12 mouse cellular contexts compared by ENCODE assay signal in the genomic region with DNA sequence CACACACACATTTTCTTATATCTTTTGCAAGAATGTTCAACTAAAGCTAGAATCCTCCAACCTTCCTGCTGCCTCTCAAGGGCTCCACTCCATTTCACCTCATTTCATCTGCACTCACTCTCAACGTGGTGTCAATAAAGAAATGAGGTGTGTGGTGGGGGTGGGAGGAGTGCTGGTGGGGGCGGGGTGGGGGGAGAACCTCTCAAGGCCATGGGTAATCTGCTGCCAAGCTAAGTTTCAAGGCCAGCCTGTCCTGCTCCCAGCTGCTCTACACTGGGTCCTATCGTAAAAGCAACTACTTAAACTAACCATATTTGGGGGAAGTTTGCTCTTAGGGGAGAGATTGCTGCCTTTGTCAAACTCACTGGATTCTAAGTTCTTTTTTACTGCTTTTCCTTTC. TPM values are rescaled to one million over a fixed set of nuclear protein-coding genes. Genes with fewer than 3 reads are reported as not detected.
A peak's percentile ranks its signal among the peaks of the same experiment; 100 is the strongest.
DNase-seq lines count a peak whose midpoint lies in the region; ATAC-seq and TF ChIP-seq lines count a peak whose summit lies in the region.
"Had no signal": no experiment of that assay in that cellular context is flagged by ENCODE, and none has a peak within 500 bp of the region (broad histone marks: within the 10 kb centered on the region; RNA-seq: fewer than 3 reads in every experiment).

No protein-coding gene starts in this region.

- no peak overlapping the region for H3K9ac ChIP-seq in heart, adult 2 months (ENCODE audit: low read depth, low read length)
- H3K9ac ChIP-seq in lung, postnatal 0 days (replicated peaks; ENCODE audit: low read depth), result no peak overlapping the region
- no peak overlapping the region for H3K9ac ChIP-seq in intestine, embryonic 14.5 days (ENCODE audit: low read length)
- no peak overlapping the region for H3K9ac ChIP-seq in neural tube, embryonic 13.5 days
- H3K9ac ChIP-seq: midbrain, embryonic 15.5 days had no signal

- H3K36me3 ChIP-seq in heart, adult 2 months (ENCODE audit: control insufficient read depth, insufficient read depth, low read length), result no peaks in the 10 kb centered on the region; the same call in 1 of the 2 replicates
- no peaks in the 10 kb centered on the region for H3K36me3 ChIP-seq in lung, postnatal 0 days (ENCODE audit: insufficient read depth, low read length)
- no peaks in the 10 kb centered on the region for H3K36me3 ChIP-seq in intestine, embryonic 14.5 days (ENCODE audit: control insufficient read depth, insufficient read depth, low read length)
- no peaks in the 10 kb centered on the region for H3K36me3 ChIP-seq in neural tube, embryonic 13.5 days
- H3K36me3 ChIP-seq: midbrain, embryonic 15.5 days had no signal

- WGBS in heart, adult 2 months, result 19% methylated on average over 3 of the region's 3 CpGs
- 0% methylated on average over 3 of the region's 3 CpGs for WGBS in lung, postnatal 0 days
- 14% methylated on average over 3 of the region's 3 CpGs for WGBS in intestine, embryonic 14.5 days
- WGBS in neural tube, embryonic 13.5 days, result 20% methylated on average over 3 of the region's 3 CpGs

- no peaks in the 10 kb centered on the region for H3K79me2 ChIP-seq in heart, adult 2 months (replicated peaks; ENCODE audit: control insufficient read depth, insufficient read depth, low read length)

- peaks cover 19% of the 10 kb centered on the region for H3K4me1 ChIP-seq in heart, adult 2 months (ENCODE audit: control insufficient read depth, insufficient read depth, low read length)
- H3K4me1 ChIP-seq in lung, postnatal 0 days (ENCODE audit: insufficient read depth, low read depth, low read length), result peaks cover 13% of the 10 kb centered on the region
- H3K4me1 ChIP-seq in intestine, embryonic 14.5 days (replicated peaks; ENCODE audit: control insufficient read depth, insufficient read depth, low read length), result peaks cover 26% of the 10 kb centered on the region
- H3K4me1 ChIP-seq in neural tube, embryonic 13.5 days (replicated peaks), result peaks cover 26% of the 10 kb centered on the region

- no peaks in the 10 kb centered on the region for H3K9me3 ChIP-seq in lung, postnatal 0 days (ENCODE audit: low read length)
- H3K9me3 ChIP-seq in intestine, embryonic 14.5 days (ENCODE audit: control insufficient read depth, low read length), result no peaks in the 10 kb centered on the region
- H3K9me3 ChIP-seq in neural tube, embryonic 13.5 days, result no peaks in the 10 kb centered on the region
- H3K9me3 ChIP-seq: midbrain, embryonic 15.5 days had no signal

- peak overlapping the region; percentile 81; the same call in 1 of the 2 replicates for H3K27ac ChIP-seq in heart, adult 2 months
- H3K27ac ChIP-seq in lung, postnatal 0 days (ENCODE audit: low read length), result peak overlapping the region; percentile 86
- H3K27ac ChIP-seq in intestine, embryonic 14.5 days (ENCODE audit: low read depth), result peak overlapping the region; percentile 80
- H3K27ac ChIP-seq in neural tube, embryonic 13.5 days (replicated peaks), result peak overlapping the region; percentile 65
- H3K27ac ChIP-seq: midbrain, embryonic 15.5 days had no signal

- peak; percentile 44 for ATAC-seq in lung, postnatal 0 days
- ATAC-seq in intestine, embryonic 14.5 days (replicated peaks; ENCODE audit: low FRiP score, low TSS enrichment, low read depth), result 0 out of 2 replicates have a peak, but pooled peaks have one; percentile 22
- ATAC-seq in neural tube, embryonic 13.5 days (ENCODE audit: low read depth), result no peak
- ATAC-seq: midbrain, embryonic 15.5 days had no signal

- no peak for DNase-seq in heart, adult 2 months
- no peak for DNase-seq in heart, postnatal 10 days
- DNase-seq in lung, postnatal 0 days (ENCODE audit: low spot score), result peak; percentile 65
- DNase-seq in lung, adult 18-20 months, result no peak
- DNase-seq in intestine, embryonic 14.5 days (ENCODE audit: low spot score), result no peak
- DNase-seq in thymus, postnatal 0 days (ENCODE audit: low spot score), result no peak
- DNase-seq in cerebellum, adult 11-12 months, result no peak
- DNase-seq: thymus, postnatal 14 days had no signal

- no peaks in the 10 kb centered on the region for H3K27me3 ChIP-seq in heart, adult 2 months (ENCODE audit: control insufficient read depth, insufficient read depth, low read length)
- no peaks in the 10 kb centered on the region for H3K27me3 ChIP-seq in lung, postnatal 0 days (replicated peaks; ENCODE audit: insufficient read depth, low read length)
- no peaks in the 10 kb centered on the region for H3K27me3 ChIP-seq in intestine, embryonic 14.5 days (replicated peaks; ENCODE audit: control insufficient read depth, insufficient read depth, low read length)
- no peaks in the 10 kb centered on the region for H3K27me3 ChIP-seq in neural tube, embryonic 13.5 days
- H3K27me3 ChIP-seq: midbrain, embryonic 15.5 days had no signal

- TF ChIP-seq POLR2A in heart, adult 2 months (IDR thresholded peaks at IDR 0.05; ENCODE audit: insufficient read depth, low read depth, low read length), result no peak

- H3K4me3 ChIP-seq in heart, adult 2 months, result no peak overlapping the region
- no peak overlapping the region for H3K4me3 ChIP-seq in lung, postnatal 0 days (ENCODE audit: low read depth, low read length)
- no peak overlapping the region for H3K4me3 ChIP-seq in intestine, embryonic 14.5 days (ENCODE audit: low read depth, low read length)
- H3K4me3 ChIP-seq in neural tube, embryonic 13.5 days, result no peak overlapping the region
- H3K4me3 ChIP-seq: layer of hippocampus, adult 2 months; midbrain, embryonic 15.5 days had no signal

- no peak for TF ChIP-seq EP300 in heart, adult 2 months (IDR thresholded peaks at IDR 0.05; ENCODE audit: insufficient read depth, low read depth, low read length)
- no peak for TF ChIP-seq EP300 in lung, postnatal 0 days (IDR thresholded peaks at IDR 0.05)

- intact Hi-C loops in heart, adult 2 months (cut with DNase I), result loop anchor here (5.0 kb wide), 1 partner anchor 946 kb away; a partner anchor contains a TSS
- intact Hi-C loops in heart, postnatal 10 days (cut with DNase I), result no loop called here

- 0 out of 2 replicates have a peak overlapping the region, but pooled peaks have one; percentile 8 for H3K4me2 ChIP-seq in lung, postnatal 0 days (replicated peaks; ENCODE audit: low read depth, low read length)
- peak overlapping the region; percentile 5; the same call in 1 of the 2 replicates for H3K4me2 ChIP-seq in intestine, embryonic 14.5 days (ENCODE audit: low read length)
- no peak overlapping the region for H3K4me2 ChIP-seq in neural tube, embryonic 13.5 days
- H3K4me2 ChIP-seq: midbrain, embryonic 15.5 days had no signal

- TF ChIP-seq CTCF in heart, adult 2 months (IDR thresholded peaks at IDR 0.05), result no peak
- TF ChIP-seq CTCF in lung, postnatal 0 days (IDR thresholded peaks at IDR 0.05), result no peak

RNA-seq across cellular contexts. Expression of a gene that starts 18.8 kb away (rescaled TPM):
- not detected for total RNA-seq in heart, adult 2 months (2021)
- polyA plus RNA-seq in heart, adult 2 months (2012; rRNA removed), result 0.35 and 0.50 TPM in 2 replicates
- total RNA-seq in heart, postnatal 10 days (2021), result not detected
- 6.8 and 10.4 TPM in 2 replicates for polyA plus RNA-seq in lung, postnatal 0 days (2015; fragmentation: Nextera tagmentation; extraction: Ambion mirVana)
- polyA plus RNA-seq in intestine, embryonic 14.5 days (2014; fragmentation: Nextera tagmentation; extraction: Ambion mirVana), result 0.17 and 0.45 TPM in 2 replicates
- polyA plus RNA-seq in neural tube, embryonic 13.5 days (2015; fragmentation: Nextera tagmentation; extraction: Ambion mirVana), result 0.33 TPM in 1 of 2 replicates, not detected in the other
- 0.40 and 0.44 TPM in 2 replicates for polyA plus RNA-seq in thymus, postnatal 0 days (2015; fragmentation: Nextera tagmentation; extraction: Ambion mirVana)
- total RNA-seq: gastrocnemius, adult 18-20 months had no signal
